In the genomic region with DNA sequence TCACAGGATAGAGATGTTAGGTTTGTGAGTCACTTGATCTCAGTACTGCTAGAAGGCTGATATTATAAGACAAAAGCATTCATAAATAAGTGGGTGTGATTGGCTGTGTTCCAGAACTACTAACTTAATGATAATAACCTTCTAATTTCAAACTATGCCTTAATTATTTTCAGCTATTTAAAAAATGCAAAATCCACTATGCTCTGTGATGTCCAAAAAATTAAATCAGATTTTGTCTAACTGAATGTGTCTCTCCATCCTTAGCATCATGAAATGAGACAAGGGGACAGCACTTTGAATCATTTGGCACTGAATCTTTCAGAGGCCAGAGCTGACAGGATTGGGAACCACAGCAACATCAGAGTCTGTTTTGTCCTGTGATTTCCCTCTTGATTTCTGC, we compare ENCODE assay signal across 25 mouse cellular contexts.
DNase-seq lines count a peak whose midpoint lies in the region; ATAC-seq and TF ChIP-seq lines count a peak whose summit lies in the region.
"Had no signal": no experiment of that assay in that cellular context is flagged by ENCODE, and none has a peak within 500 bp of the region (broad histone marks: within the 10 kb centered on the region; RNA-seq: fewer than 3 reads in every experiment).

No protein-coding gene starts in this region.

- no peaks in the 10 kb centered on the region for H3K9me3 ChIP-seq in midbrain, embryonic 14.5 days (ENCODE audit: control insufficient read depth, low read length)
- H3K9me3 ChIP-seq in midbrain, embryonic 16.5 days (replicated peaks; ENCODE audit: control insufficient read depth, low read length, poor library complexity, severe bottlenecking) = no peaks in the 10 kb centered on the region
- H3K9me3 ChIP-seq in hindbrain, postnatal 0 days (ENCODE audit: low read length) = no peaks in the 10 kb centered on the region
- H3K9me3 ChIP-seq: embryonic facial prominence, embryonic 13.5 days; embryonic facial prominence, embryonic 15.5 days; forebrain, embryonic 10.5 days; forebrain, embryonic 12.5 days had no signal

- ATAC-seq in midbrain, embryonic 14.5 days (ENCODE audit: low FRiP score, low TSS enrichment) = no peak
- ATAC-seq in midbrain, embryonic 16.5 days = no peak
- no peak for ATAC-seq in hindbrain, postnatal 0 days
- ATAC-seq: CD4-positive, CD25-positive, alpha-beta regulatory T cell, adult 4 months; forebrain, embryonic 14.5 days; forebrain, embryonic 16.5 days had no signal

- no peak overlapping the region for H3K4me2 ChIP-seq in midbrain, embryonic 14.5 days (ENCODE audit: low read length)
- H3K4me2 ChIP-seq in midbrain, embryonic 16.5 days (ENCODE audit: low read length) = no peak overlapping the region
- no peak overlapping the region for H3K4me2 ChIP-seq in hindbrain, postnatal 0 days (ENCODE audit: low read depth, low read length)
- H3K4me2 ChIP-seq: embryonic facial prominence, embryonic 13.5 days; embryonic facial prominence, embryonic 15.5 days; forebrain, embryonic 12.5 days had no signal

- no peak for TF ChIP-seq CTCF in hindbrain, postnatal 0 days (IDR thresholded peaks at IDR 0.05; ENCODE audit: low read depth)

- H3K27ac ChIP-seq in midbrain, embryonic 14.5 days (replicated peaks; ENCODE audit: low read depth, low read length) = no peak overlapping the region
- no peak overlapping the region; the same call in 1 of the 2 replicates for H3K27ac ChIP-seq in midbrain, embryonic 16.5 days (ENCODE audit: low read length)
- no peak overlapping the region for H3K27ac ChIP-seq in hindbrain, postnatal 0 days
- H3K27ac ChIP-seq: embryonic facial prominence, embryonic 13.5 days; embryonic facial prominence, embryonic 15.5 days; forebrain, embryonic 10.5 days; forebrain, embryonic 12.5 days had no signal

- intact Hi-C loops in heart, postnatal 36 days (cut with DNase I) = no loop called here

- H3K36me3 ChIP-seq in midbrain, embryonic 14.5 days (ENCODE audit: control insufficient read depth, insufficient read depth, low read length) = no peaks in the 10 kb centered on the region
- H3K36me3 ChIP-seq in midbrain, embryonic 16.5 days (ENCODE audit: control insufficient read depth, insufficient read depth, low read length) = no peaks in the 10 kb centered on the region
- H3K36me3 ChIP-seq in hindbrain, postnatal 0 days (ENCODE audit: insufficient read depth, low read length) = no peaks in the 10 kb centered on the region
- H3K36me3 ChIP-seq: embryonic facial prominence, embryonic 13.5 days; embryonic facial prominence, embryonic 15.5 days; forebrain, embryonic 10.5 days; forebrain, embryonic 12.5 days; G1E had no signal

- H3K27me3 ChIP-seq in midbrain, embryonic 14.5 days (ENCODE audit: control insufficient read depth, insufficient read depth, low read length) = no peaks in the 10 kb centered on the region
- no peaks in the 10 kb centered on the region for H3K27me3 ChIP-seq in midbrain, embryonic 16.5 days (ENCODE audit: control insufficient read depth, insufficient read depth, low read depth, low read length)
- no peaks in the 10 kb centered on the region for H3K27me3 ChIP-seq in hindbrain, postnatal 0 days (ENCODE audit: insufficient read depth, low read length)
- H3K27me3 ChIP-seq: CH12.LX; embryonic facial prominence, embryonic 13.5 days; embryonic facial prominence, embryonic 15.5 days; forebrain, embryonic 12.5 days had no signal

- no peak overlapping the region for H3K9ac ChIP-seq in midbrain, embryonic 14.5 days (replicated peaks; ENCODE audit: low read length)
- H3K9ac ChIP-seq in midbrain, embryonic 16.5 days (ENCODE audit: low read depth, low read length) = no peak overlapping the region
- no peak overlapping the region for H3K9ac ChIP-seq in hindbrain, postnatal 0 days (replicated peaks; ENCODE audit: low read length)
- H3K9ac ChIP-seq: embryonic facial prominence, embryonic 13.5 days; embryonic facial prominence, embryonic 15.5 days; forebrain, embryonic 12.5 days had no signal

- no peaks in the 10 kb centered on the region for H3K4me1 ChIP-seq in midbrain, embryonic 14.5 days (ENCODE audit: control insufficient read depth, insufficient read depth, low read length)
- H3K4me1 ChIP-seq in midbrain, embryonic 16.5 days (ENCODE audit: control insufficient read depth, insufficient read depth, low read length) = peaks cover 5% of the 10 kb centered on the region; the same call in 1 of the 2 replicates
- H3K4me1 ChIP-seq in hindbrain, postnatal 0 days (ENCODE audit: insufficient read depth, low read length) = peaks cover 6% of the 10 kb centered on the region; the same call in 1 of the 2 replicates
- H3K4me1 ChIP-seq: embryonic facial prominence, embryonic 13.5 days; embryonic facial prominence, embryonic 15.5 days; forebrain, embryonic 12.5 days had no signal

- H3K4me3 ChIP-seq in midbrain, embryonic 14.5 days (replicated peaks; ENCODE audit: low read depth, low read length) = no peak overlapping the region
- H3K4me3 ChIP-seq in midbrain, embryonic 16.5 days (ENCODE audit: low read depth, low read length) = no peak overlapping the region
- H3K4me3 ChIP-seq in hindbrain, postnatal 0 days (ENCODE audit: low read length) = no peak overlapping the region
- H3K4me3 ChIP-seq: embryonic facial prominence, embryonic 13.5 days; embryonic facial prominence, embryonic 15.5 days; erythroblast, embryonic 14.5 days; forebrain, embryonic 10.5 days; forebrain, embryonic 12.5 days had no signal

- DNase-seq in heart, adult 11 months = peak; percentile 15
- no peak for DNase-seq in heart, postnatal 36 days
- peak; percentile 23 for DNase-seq in midbrain, embryonic 14.5 days
- no peak for DNase-seq in hindbrain, postnatal 0 days (ENCODE audit: low spot score)
- DNase-seq: adrenal gland, adult 2 months; adrenal gland, postnatal 10 days; adrenal gland, postnatal 25 days; B cell, adult 2 months; cerebellum, adult 11 months; cerebellum, adult 8-10 months; cerebellum, adult 9-11 months; cerebellum, postnatal 14 days; cerebellum, postnatal 36 days; embryo, embryonic 11 days had no signal

Comparison
In these comparisons a context has a peak if more than half of its experiments do, and no peak if none do; other contexts are left out.
1. DNase-seq: peak in heart, adult 11 months (single experiment) and midbrain, embryonic 14.5 days (single experiment); none in heart, postnatal 36 days (0 of 2) and hindbrain, postnatal 0 days (single experiment).